Comparison of ENCODE assay signal across 25 mouse cellular contexts in genomic region chr11:93128481-93128880, GRCm38 (mm10). TPM values are rescaled to one million over a fixed set of nuclear protein-coding genes. Genes with fewer than 3 reads are reported as not detected.
DNase-seq lines count a peak whose midpoint lies in the region; ATAC-seq lines count a peak whose summit lies in the region.
"Had no signal": no experiment of that assay in that cellular context is flagged by ENCODE, and none has a peak within 500 bp of the region (broad histone marks: within the 10 kb centered on the region; RNA-seq: fewer than 3 reads in every experiment).

No protein-coding gene starts in this region.

- WGBS in hindbrain, embryonic 11.5 days = 88% methylated on average over 2 of the region's 2 CpGs

- H3K9ac ChIP-seq in hindbrain, embryonic 11.5 days (ENCODE audit: low read depth, low read length) = no peak overlapping the region
- H3K9ac ChIP-seq: embryonic facial prominence, embryonic 13.5 days; forebrain, embryonic 12.5 days; forebrain, postnatal 0 days; heart, embryonic 15.5 days; hindbrain, embryonic 15.5 days had no signal

- H3K4me2 ChIP-seq in hindbrain, embryonic 11.5 days (replicated peaks; ENCODE audit: low read depth, low read length) = no peak overlapping the region
- H3K4me2 ChIP-seq: embryonic facial prominence, embryonic 13.5 days; forebrain, embryonic 12.5 days; heart, embryonic 11.5 days; heart, embryonic 15.5 days; hindbrain, embryonic 15.5 days had no signal

- peak; percentile 21 for DNase-seq in left cerebral cortex, adult 11 months (ENCODE audit: low spot score)
- no peak for DNase-seq in left cerebral cortex, postnatal 4 days
- DNase-seq in right cerebral cortex, adult 18-20 months = peak; percentile 48
- DNase-seq in right cerebral cortex, postnatal 25 days = no peak
- peak; percentile 9 to 20 for DNase-seq in left cerebral cortex, postnatal 14 days (ENCODE audit: low spot score in 2 of 2)
- DNase-seq in hindbrain, embryonic 11.5 days (ENCODE audit: low spot score) = no peak
- DNase-seq: adrenal gland, postnatal 14 days; cerebellum, adult 18-20 months; cerebellum, adult 9-11 months; cerebellum, postnatal 36 days; forebrain, postnatal 0 days; gastrocnemius, postnatal 14 days; heart, adult 2 months; heart, postnatal 14 days had no signal

- no peak for ATAC-seq in hindbrain, embryonic 11.5 days (ENCODE audit: low FRiP score)
- ATAC-seq: activated CD4-positive, CD25-positive, alpha-beta regulatory T cell, adult 4 months; forebrain, postnatal 0 days; Patski had no signal

- H3K4me3 ChIP-seq in hindbrain, embryonic 11.5 days (ENCODE audit: low read depth, low read length) = no peak overlapping the region
- H3K4me3 ChIP-seq: embryonic facial prominence, embryonic 13.5 days; forebrain, embryonic 12.5 days; heart, adult 2 months; heart, embryonic 15.5 days; hindbrain, embryonic 15.5 days had no signal

- intact Hi-C loops in left cerebral cortex, postnatal 4 days (cut with DNase I) = no loop called here
- intact Hi-C loops in left cerebral cortex, postnatal 14 days (cut with DNase I) = no loop called here

- no peaks in the 10 kb centered on the region for H3K36me3 ChIP-seq in hindbrain, embryonic 11.5 days (ENCODE audit: control insufficient read depth, insufficient read depth, low read length)
- H3K36me3 ChIP-seq: embryonic facial prominence, embryonic 13.5 days; forebrain, embryonic 12.5 days; heart, embryonic 15.5 days; hindbrain, embryonic 15.5 days had no signal

- H3K27ac ChIP-seq in hindbrain, embryonic 11.5 days (ENCODE audit: low read depth, low read length) = no peak overlapping the region
- H3K27ac ChIP-seq: embryonic facial prominence, embryonic 13.5 days; forebrain, embryonic 12.5 days; heart, adult 2 months; heart, embryonic 15.5 days; hindbrain, embryonic 15.5 days had no signal

- no peaks in the 10 kb centered on the region for H3K27me3 ChIP-seq in hindbrain, embryonic 11.5 days (ENCODE audit: control insufficient read depth, insufficient read depth, low read length)
- H3K27me3 ChIP-seq: CH12.LX; embryonic facial prominence, embryonic 13.5 days; forebrain, embryonic 12.5 days; heart, embryonic 15.5 days; hindbrain, embryonic 15.5 days; Patski had no signal

- no peaks in the 10 kb centered on the region for H3K4me1 ChIP-seq in hindbrain, embryonic 11.5 days (replicated peaks; ENCODE audit: control insufficient read depth, insufficient read depth, low read length)
- H3K4me1 ChIP-seq: embryonic facial prominence, embryonic 13.5 days; forebrain, embryonic 12.5 days; heart, embryonic 15.5 days; hindbrain, embryonic 15.5 days had no signal

- H3K9me3 ChIP-seq in hindbrain, embryonic 11.5 days (ENCODE audit: control insufficient read depth, low read length) = no peaks in the 10 kb centered on the region
- H3K9me3 ChIP-seq: embryonic facial prominence, embryonic 13.5 days; forebrain, embryonic 12.5 days; heart, embryonic 15.5 days; hindbrain, embryonic 15.5 days had no signal

RNA-seq across cellular contexts. Expression of gene Car10, which starts 30.7 kb away (rescaled TPM):
- 10 to 100 TPM; 13.7 to 24.0 TPM for total RNA-seq in left cerebral cortex, postnatal 4 days (2021)
- 100 to 1,000 TPM; 111 to 126 TPM for total RNA-seq in left cerebral cortex, postnatal 14 days (2021)
- polyA plus RNA-seq in hindbrain, embryonic 11.5 days (2014; fragmentation: Nextera tagmentation; extraction: Ambion mirVana) = 4.9 and 5.8 TPM in 2 replicates
- total RNA-seq: CH12.LX; gastrocnemius, adult 18-20 months; heart, adult 2 months; heart, postnatal 14 days; hematopoietic stem cell, adult 5-6 weeks had no signal
- polyA plus RNA-seq: gonadal fat pad, adult 2 months; heart, adult 2 months; Patski had no signal

Comparison
In these comparisons a context has a peak if more than half of its experiments do, and no peak if none do; other contexts are left out.
1. DNase-seq: peak in left cerebral cortex, adult 11 months (single experiment), right cerebral cortex, adult 18-20 months (single experiment) and left cerebral cortex, postnatal 14 days (2 of 2); none in left cerebral cortex, postnatal 4 days (single experiment), right cerebral cortex, postnatal 25 days (single experiment) and hindbrain, embryonic 11.5 days (single experiment).
2. RNA of gene Car10, which starts 30.7 kb away (total RNA-seq): 111 to 126 TPM in left cerebral cortex, postnatal 14 days; 13.7 to 24.0 TPM in left cerebral cortex, postnatal 4 days; every median in the first group is over 4 times any median in the second.